Mouse (Mus musculus): ENCODE measurements around the gene Nt5c.
"Not testable (repeated sequence)": the region's sequence is repeated elsewhere in the genome, so short reads cannot be mapped to it uniquely, and the experiment has no call there.

Nt5c gene

DNA sequence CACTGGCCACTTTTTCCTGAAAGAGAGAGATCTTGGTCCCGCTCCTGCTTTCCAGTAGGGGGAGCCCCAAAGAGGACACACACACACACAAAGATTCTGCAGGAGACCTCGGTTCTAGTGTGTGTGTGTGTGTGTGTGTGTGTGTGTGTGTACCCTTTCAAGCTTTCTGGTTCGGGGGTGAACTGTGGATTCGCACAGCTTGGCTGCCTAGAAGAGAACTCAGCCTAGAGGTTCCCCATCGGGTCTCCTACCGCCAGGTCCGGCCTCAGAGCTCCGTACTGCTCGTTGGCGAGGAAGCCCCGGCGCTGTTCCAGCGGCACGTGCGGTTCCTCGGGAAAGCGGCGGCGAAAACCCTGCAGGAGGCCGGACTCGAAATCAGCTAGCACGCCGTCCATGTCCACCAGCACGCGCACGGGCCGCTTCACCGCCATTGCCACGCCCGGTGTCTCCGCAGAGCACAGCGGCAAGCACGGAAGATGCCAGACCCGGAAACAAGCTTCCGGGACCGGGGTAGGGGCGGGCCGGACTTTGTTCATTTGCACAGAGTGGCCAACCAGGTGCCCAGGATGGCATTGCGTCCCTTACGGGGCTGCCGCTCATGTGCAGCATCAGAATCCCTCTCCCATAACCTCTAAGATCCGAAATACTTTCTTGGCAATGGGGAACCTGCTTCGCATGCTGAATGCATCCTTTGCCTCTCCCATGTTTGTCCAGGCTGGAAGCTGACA lies at the start of gene Nt5c:
Nt5c (minus strand) TSS at position 507 of the 728 bp plus-strand sequence.
- peak; percentile 60 for DNase-seq (ENCODE audit: low spot score)

DNA sequence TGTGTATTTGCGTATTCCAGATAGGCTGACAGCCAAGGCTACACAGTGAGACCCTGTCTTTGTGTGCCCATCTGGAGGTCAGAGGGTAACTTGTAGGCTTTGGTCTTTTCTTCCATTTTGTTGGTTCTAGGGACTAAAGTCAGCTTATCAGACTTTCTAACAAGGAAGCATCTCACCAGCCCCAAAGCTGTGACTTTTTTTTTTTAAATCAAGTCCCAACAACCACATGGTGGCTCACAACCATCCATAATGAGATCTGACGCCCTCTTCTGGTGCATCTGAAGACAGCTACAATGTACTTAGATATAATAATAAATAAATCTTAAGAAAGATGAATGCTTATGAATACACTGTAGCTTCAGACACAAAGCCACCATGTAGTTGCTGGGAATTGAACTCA lies 46.4 kb upstream of the Nt5c start:
- DNase-seq (ENCODE audit: low spot score) = no peak

DNA sequence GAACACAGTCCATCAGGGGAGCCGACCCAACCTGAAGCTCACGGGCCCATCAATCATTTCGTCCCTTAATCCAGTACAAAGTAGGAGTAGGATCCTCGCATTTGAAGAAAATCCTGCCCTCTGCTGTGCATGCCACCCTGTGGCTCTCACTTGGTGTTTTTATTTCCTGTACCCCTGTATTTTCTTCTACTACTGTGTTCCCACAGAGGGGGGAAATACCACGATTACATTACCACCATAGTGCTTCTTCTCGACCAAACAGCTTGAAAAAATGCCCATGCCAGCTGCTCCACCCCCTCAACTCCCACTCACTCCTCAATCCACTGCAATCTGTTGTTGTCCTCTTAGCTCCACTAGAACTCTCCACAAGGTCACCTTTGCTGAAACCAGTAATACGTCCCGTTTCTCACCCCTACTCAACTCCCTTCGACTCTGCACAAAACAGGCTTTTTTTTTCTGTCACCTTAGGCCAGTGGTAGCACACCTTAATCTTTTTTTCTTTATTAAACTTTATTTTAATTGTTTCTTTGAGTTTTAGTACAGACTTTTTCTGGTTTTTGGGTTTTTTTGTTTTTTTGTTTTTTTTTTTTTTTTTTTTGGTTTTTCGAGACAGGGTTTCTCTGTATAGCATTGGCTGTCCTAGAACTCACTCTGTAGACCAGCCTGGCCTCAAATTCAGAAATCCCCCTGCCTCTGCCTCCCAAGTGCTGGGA lies 45.4 kb upstream of the Nt5c start:
- no peak for DNase-seq (ENCODE audit: low spot score)

DNA sequence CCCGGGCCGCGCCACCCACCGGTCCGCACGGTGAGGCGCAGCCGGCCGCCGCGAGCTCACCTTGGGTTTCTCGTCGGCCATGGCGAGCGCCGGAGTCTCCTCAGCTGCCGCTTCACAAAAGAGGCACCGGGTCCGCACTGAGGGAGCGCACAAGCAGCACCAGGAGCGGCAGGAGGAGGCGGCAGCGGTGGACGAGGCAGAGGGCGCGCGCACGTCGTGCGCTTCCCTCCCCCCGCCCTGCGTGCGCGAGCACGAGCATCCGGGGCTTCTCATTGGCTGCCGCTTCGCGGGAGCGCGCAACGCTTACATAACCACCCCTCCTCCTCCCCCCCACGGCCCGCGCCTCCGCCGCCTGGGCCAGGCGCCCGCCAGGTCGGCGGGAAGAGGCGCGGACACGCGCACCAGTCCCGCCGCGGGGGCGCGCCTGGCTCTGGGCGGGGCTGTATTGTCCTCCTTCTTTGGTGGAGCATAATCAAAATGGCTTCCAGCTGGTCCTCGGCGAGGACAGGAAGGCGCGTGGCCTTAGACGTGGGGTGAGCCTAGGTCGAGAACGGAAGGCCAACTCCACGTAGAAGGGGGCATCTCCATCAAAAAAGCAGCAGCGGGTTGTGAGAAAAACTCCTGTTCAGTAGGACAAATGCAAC lies 44.5 kb upstream of the Nt5c start, which contains the start of gene Sumo2:
Sumo2 (minus strand) TSS at position 239 of the 644 bp plus-strand sequence.
- DNase-seq (ENCODE audit: low spot score) = peak; percentile 95

DNA sequence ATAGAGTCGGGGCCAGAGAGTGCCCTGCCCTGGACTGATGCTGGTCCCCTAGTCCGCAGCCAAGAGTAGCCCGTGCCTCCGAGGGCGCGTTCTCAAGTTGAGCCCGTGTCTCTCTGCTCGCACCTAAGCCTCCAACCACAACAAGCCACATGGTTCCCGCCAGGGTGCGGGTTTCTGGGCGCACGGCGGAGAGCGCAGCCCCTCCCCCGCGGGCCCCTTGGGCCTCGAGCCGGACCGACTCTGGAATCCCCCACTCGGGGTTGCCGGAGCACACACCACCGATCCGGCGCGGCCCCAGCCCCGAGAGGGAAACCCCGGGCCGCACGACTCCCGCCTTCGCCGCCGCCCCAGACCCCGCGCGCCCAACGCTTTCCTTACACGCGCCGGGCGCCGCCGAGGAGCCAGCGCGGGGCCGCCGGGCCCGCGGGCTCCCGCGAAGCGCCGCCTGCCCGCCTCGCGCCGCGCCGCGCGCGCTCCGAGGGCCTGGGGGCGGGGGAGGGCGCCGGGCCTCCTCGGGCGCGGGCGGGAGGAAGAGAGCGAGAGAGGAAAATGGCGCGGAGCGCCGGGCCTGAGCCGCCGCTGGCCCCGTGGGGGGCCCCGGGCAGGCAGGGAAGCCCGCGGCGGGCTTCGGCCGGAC lies 43.9 kb upstream of the Nt5c start:
- peak; percentile 41 for DNase-seq (ENCODE audit: low spot score)

DNA sequence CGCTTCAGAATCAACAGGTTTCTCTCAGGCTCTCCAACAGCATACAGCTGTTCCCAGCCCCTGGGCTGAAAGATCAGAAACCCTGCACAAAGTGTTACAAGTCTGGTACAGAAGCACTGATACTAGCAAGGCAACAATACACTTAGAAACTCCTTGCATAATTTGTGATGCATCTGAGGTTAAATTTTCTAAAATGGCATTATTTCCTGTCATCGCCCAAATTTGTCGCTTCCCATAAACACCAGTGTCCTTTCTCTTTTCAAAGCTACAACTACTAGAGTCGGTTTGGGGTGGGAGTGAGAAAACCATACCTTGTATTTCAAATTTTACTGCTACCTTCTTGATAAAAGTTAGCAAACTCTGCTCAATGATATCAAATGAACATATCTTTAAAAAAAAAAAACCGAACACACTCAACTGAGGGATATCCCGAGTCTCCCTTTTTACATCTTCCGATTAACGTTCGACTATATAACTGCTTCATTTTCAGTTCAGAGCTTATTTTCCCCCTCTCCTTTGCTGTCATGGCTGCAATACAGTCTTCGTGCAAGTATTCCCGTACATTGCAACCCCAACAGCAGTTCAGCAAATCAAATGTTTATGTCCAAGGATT lies 43.2 kb upstream of the Nt5c start:
- DNase-seq (ENCODE audit: low spot score) = no peak

DNA sequence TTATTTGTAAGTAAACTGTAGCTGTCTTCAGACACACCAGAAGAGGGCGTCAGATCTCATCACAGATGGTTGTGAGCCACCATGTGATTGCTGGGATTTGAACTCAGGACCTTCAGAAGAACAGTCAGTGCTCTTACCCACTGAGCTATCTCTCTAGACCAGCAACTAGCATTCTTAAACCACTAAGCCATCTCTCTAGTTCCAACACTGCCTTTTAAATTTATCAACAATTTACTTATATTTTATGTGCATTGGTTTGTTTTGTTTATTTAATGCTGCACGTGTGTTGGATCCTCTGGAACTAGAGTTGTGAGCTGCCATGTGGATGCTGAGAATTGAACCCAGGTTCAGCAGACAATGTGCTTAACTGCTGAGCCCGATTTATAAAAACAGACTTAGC lies 34.8 kb upstream of the Nt5c start:
- not testable (repeated sequence) for DNase-seq (ENCODE audit: low spot score)

DNA sequence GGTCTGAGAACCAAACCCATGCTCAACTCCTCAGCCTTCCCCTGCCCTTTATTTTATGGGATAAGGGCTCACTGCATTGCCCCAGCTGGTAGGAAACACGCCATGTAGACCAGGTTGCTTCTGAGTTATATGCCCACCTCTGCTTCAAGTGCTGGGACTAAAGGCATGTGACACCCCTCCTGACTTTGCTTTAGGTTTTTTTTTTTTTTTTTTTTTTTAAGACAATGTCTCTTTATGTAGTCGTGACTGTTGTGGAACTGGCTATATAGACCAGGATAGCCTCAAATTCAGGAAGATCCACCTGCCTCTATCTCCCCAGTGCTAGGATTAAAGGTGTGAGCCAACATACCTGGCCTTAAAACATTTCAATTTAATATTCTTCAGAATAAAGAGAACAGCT lies 31.0 kb upstream of the Nt5c start:
- no peak for DNase-seq (ENCODE audit: low spot score)

DNA sequence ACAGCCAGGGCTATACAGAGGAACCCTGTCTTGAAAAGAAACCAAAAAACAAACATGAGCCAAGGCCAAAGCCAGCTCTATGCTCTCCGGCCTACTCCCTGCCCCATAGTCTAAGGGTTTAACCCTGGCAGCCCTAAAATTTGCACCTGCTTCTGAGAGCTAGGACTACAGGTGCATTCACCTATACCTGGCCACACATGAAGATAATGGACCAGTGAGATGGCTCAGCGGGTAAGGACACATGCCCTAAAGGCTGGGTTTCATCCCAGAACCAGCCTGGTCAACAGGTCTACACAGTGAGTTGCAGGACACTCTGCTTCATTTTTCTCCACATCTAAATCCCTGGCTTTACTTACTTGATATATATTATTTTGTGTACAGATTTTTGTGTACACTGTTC lies 30.6 kb upstream of the Nt5c start:
- no peak for DNase-seq (ENCODE audit: low spot score)

DNA sequence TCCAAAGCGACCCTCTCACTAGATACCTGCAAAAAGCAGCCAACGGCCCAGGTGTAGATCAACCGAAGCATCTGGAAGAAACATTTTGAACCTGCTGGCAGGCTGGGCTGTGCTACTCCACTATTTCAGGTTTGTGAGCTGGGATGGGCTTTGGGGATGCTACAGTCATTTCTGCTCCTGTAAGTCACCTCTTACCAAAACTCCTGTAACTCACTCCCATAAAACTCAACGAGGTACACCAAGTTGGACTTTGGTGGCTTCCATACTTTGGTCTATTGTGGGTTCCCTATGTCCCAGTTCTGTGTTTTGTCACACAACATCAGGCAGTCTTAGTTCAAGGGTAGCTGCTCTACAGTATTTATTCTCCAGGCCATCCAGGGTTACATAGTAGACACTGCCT lies 29.4 kb upstream of the Nt5c start:
- DNase-seq (ENCODE audit: low spot score) = no peak

DNA sequence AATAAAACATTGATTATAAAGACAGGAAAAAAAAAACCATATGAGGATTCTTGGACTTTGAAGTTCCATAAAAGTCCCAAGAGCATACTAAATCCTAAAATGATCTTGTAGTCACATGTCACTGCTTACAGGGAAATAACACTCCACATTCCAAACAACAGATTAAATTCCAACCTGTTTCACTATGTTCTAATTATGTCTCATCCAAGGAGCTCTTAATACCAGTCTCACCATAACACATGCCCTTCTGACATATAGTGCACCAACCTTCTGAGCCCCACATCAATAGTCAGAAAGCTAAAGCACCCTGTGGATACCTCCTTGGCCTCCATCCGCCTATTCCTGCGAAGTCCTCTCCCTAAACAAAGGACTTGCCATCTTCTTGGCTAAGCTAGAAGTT lies 28.6 kb upstream of the Nt5c start:
- DNase-seq (ENCODE audit: low spot score) = no peak

DNA sequence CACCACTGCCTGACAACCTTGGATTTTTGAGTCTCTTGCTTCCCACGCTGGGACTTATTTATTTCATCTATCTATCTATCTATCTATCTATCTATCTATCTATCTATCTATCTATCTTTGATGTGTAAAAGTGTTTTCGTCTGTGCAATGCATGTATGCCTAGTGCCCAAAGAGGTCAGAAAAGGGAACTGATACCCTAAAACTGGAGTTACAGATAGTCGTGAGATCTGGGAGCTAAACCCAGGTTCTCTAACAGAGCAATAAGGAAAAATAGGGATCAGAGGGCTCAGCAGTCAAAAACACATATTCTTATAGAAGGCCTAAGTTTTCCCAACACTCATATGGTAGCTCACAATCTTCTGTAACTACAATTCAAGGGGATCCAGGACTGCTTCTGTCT lies 27.9 kb upstream of the Nt5c start:
- no peak for DNase-seq (ENCODE audit: low spot score)

DNA sequence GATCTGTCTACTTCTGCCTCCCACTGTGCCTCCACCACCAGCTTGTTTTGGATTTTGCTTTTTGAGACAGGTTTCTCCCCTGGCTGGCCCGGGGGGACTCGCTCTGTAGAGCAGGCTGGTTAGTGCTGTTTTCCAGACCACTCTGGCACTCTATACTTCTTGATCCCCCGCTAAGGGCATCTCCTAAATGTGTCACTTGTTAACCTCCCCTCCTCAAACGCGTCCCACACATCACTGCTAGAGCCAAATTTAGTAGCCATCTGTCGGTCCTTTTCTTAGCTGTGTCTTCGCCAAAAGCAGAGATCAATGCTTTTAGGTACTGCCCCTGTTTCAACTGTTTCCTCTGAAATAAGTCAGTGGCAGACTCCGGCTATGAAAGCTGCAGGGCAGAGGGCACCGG lies 27.0 kb upstream of the Nt5c start:
- no peak for DNase-seq (ENCODE audit: low spot score)

DNA sequence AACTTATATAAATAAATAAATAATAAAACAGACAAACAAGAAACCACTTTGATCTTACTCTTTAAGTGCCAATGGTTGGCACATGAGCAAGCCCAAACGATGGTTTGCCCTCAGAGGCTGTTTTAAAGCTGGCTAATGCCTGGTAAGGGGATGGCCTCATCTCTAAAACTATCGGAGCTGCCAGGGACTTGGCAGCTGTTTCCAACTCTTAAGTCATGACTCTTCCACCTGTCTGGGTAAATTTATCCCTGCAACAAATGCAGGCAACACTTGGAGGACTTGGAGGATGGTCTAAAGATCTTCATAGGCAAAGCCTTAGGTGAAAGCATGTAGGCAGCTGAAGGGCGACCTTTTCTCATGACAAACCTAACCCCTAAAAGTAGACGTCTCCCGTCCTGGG lies 25.3 kb upstream of the Nt5c start:
- no peak for DNase-seq (ENCODE audit: low spot score)

DNA sequence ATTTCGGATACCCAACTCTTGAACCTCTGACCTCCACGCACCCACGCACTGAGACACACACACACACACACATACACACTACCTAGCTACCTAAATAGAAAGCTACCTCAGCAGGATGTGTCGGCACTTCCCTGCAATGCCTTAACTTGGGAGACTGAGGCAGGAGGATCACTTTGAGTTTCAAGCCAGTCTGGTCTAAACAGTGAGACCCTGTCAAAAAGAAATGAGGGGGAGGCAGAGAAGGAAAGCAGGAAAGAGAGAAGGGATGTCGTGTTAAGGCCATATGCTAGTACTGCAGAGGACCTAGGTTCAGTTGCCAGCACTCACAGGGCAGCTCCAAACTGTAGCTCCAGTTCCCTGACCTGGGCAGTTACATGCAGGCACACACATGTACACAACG lies 23.4 kb upstream of the Nt5c start:
- DNase-seq (ENCODE audit: low spot score) = no peak

DNA sequence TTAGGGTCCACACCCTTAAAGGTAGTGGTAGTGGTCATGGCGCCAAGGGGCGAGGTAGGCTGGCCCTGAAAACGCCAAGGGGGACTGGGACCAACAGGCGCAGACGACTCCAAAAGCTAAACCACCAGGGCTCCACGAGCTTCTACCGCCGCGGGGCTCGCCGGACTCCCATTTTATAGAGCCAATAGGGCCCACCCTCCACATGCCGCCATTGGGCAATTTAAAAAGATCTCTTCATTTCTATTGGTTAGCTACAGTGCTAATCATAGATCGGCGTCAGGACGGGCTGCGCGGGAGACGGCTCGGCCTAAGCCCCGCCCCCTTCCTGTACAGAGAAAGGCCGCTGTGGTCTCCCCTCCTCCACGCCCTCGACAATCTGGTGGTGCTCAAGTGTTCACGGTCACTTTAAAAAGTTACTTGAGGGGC lies 22.6 kb upstream of the Nt5c start, which contains the start of gene Jpt1:
Jpt1 (minus strand) TSS at position 150 of the 426 bp plus-strand sequence.
- DNase-seq (ENCODE audit: low spot score) = peak; percentile 98

DNA sequence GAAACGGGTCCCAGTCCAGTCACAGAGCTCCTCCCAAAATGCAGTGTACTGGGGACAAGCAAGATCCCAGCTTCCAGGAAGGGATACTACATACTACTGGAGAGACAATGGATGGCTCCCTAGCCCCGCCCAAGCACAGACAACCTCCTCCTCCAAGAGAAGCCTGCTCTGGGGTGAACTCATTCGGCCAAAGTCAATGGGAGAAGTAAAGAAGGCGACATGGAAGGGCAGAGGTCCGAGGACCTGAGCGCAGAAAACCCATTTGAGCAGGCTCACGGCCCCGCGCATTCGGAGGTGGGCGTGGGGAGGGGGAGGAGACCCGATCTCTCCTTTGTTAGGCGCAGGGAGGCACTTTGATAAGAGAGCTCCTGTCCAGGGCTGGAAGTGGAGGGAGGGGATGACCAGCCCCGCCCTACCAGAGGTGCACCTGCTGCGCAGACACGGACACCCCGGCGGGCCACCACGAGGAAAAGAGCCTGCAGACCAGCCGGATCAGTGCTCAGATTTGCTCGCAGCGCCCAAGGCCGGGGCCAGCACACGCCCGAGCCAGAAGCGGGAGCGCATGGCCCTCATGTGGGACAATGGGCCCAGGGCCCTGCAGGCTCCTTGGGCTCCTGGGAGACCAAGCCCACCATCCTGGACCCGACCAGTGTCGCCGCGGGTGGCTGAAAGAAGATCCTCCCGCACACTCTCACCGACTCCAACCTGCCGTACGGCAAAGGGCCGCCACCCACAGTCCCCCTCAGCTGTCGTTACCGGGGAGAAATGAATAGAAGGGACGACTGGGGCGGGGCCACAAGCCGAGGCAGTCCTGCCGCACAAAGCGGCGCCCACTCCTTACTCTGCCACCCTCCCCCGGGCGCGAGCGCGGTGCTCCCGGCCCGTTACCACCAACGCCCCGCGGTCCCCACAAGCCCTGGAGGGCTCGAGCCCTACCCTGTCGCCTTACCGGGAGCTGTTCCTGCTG lies 21.9 kb upstream of the Nt5c start:
- DNase-seq (ENCODE audit: low spot score) = peak; percentile 21

DNA sequence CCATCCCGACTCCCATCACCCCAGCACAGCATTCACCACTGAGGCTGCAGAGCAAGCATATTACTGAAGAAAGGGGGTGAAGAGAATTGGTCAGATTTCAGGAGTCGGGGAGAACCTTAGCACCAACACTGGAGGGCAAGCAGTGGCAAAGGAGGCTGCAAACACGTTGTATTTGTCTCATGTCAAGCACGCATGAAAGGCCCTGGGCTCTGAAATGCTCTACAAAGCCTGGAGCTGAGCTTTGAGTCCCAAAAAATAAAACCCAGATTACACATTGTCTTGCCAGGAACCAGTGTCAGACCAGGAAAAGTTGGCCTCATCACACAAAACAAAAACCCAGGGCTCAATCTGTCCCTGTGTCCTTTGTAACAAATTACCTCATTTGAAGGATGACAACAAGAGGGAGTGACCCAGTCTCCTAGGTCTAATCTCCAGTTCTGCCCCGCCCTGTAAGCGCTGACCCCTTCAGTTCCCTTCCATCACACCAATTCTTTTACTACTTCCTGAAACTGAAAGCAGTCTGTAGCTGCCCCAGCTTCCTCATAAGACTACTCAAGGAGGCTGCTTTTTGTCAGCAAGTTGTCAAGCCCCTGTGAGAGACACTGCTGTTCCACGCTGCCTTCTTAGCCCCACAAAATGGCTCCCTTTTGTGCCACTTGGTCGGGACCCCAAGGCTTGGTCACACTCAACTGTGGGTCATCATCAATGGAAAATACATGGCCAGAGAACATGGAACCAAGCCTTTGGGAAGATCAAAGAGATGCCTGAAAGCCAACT lies 20.9 kb upstream of the Nt5c start:
- no peak for DNase-seq (ENCODE audit: low spot score)

DNA sequence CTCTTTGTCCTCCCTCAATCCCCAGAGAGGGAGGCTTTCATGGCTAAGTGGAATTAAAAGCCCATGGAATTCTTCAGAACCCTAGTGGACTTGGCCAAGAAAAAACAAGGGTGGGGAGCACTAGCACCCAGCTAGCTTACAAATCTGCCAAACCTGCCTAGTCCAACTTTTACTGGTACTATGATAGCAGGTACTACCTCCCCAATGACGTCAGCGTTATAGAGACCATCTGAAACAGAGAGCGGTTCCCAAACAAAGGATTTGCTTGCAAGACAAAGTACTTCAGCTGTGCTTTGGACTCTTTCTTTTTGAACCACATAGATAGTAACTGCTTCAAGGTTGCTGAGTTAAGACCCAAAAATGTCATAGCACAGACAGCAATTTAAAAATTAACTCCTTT lies 20.3 kb upstream of the Nt5c start:
- DNase-seq (ENCODE audit: low spot score) = no peak

DNA sequence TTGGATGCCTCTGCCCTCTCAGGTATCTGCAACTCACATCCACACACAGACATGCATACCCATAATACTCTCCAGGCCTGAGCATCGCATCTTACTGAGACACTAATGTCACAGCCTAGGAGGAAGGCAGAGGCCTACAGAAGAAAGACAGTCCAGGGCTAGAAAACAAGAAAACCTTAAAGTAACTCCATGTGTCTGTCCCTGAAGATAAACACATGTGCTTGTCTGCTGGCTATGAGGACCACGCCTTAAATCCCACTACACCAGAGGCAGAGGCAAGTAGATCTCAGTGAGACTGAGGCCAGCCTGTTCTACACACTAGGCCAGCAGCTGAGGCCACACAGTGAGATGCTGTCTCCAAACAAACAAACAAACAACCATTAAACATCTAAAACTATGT lies 19.5 kb upstream of the Nt5c start:
- no peak for DNase-seq (ENCODE audit: low spot score)
